Mouse (Mus musculus) lung, adult 18-20 months (tissue): ENCODE data around the gene Zmiz1.

Source experiments
- DNase-seq, 2 experiments: peaks; one replicate each; pipeline ENCODE4 v3.0.0; 2022; ENCODE audit warnings: mixed read lengths in 2 of 2

Zmiz1 gene

DNA sequence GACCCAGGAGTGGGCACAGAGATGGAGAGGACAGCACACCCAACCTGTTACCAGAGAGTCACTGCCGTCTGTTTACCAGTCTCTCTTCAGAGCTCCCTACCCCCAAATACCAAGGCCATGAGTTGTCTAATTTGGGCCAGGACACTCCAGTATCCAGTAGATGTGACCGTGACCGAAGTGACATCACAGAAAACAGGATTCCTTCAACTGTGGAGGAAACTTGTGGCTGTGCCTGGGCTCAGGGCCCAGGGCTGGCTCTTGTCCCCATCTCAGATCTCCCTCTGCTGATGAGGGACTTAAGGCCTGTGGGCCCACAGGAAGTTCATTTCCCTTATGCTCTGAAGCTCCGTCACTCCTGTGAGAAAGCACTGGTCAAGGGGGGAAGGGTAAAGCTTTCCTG, 249.5 kb downstream of the Zmiz1 start:
- DNase-seq = peak; percentile 47 to 51

DNA sequence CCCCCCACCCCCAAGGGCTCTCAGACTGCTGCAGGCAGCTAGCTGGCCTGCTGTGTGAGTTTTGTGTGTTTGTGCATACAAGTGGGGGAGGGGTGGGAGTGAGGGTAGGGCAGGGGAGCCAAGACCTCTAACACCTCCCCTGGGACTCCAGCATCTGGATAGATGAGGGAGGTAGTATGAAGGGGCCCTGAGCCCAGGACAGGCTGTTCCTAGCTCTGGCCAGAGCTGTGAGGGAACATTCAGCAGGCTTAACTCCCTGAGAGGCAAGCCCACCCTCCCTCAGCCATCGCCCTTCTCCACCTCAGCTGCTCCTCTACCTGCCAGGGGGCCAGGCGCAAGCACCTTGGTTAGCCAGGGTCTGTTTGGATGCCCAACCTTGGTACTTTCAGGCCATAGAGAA, 249.9 kb downstream of the Zmiz1 start:
- DNase-seq = no peak

DNA sequence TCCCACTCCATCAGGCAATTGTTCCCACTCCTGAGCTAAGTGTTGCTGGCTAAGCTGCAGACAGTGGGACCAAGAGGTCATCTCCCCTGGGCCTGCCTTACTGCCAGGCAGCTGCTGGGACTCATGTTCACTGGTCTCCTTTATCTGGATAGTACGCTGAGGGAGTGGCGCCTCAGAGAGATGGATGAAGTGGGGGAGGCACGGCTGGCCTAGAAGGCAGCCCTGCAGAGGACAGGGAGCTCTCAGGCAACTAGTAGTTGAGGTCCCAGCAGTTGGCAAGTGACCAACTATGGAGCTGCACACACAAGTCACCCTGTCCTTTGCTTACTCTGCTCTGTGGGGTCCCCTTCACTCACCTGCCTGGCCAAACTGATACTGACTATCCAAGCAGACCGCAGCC, 251.1 kb downstream of the Zmiz1 start:
- DNase-seq = peak; percentile 42 to 45

DNA sequence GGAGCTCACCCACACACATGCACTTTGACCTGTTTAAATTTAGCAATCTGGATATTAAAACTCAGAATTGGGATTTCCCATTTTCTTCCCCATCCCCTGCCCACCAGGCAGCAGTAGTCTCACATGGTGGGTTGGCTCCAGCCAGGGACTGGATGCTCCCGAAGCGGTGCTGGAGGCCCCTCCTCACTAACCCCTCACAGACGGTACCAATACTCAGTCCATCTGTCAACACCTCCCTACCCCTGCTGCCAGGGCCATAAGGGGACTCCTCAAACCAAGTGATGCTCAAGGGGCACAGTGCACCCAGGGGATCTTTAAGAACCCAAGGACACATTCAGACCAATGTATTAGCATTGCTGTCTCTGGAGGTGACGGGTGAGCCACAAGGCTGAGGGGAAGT, 251.7 kb downstream of the Zmiz1 start:
- no peak for DNase-seq

DNA sequence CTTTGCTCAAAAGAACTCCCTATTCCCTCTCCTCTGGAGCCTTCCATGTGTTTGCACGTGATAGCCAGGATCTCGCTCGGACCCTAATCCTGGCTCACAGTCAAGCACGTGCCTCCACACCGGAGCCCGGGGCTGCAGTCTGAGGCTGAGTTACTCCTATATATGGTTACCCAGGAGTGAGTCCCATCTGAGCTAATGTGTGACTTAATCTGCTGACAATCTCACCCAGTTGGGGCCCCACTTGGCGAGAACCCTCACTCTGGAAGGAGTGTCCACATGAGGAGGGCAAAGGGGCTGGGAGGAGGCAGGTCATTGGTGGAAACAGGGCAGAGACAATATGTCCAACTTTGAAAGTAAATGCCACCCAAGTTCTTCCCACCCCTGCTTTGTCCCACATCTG, 252.2 kb downstream of the Zmiz1 start:
- no peak for DNase-seq

DNA sequence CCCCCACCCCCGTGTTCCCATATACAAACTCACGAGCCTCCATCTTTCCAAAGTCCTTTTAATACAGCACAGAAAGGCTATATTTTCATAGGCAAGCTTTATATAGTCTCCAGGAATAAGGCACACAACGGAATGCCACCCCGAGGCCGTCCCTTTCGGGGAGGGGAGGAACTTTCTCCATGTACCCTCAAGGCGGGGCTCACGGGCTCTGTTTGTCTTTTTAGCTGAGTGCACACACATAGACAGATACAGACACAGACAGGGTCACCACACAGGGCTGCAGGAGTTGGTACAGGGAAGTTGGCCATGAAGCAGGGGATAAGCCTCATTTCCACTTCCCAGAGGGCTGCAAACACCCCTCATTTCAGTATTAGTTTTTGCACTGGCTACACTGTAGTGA, 252.6 kb downstream of the Zmiz1 start:
- no peak for DNase-seq

DNA sequence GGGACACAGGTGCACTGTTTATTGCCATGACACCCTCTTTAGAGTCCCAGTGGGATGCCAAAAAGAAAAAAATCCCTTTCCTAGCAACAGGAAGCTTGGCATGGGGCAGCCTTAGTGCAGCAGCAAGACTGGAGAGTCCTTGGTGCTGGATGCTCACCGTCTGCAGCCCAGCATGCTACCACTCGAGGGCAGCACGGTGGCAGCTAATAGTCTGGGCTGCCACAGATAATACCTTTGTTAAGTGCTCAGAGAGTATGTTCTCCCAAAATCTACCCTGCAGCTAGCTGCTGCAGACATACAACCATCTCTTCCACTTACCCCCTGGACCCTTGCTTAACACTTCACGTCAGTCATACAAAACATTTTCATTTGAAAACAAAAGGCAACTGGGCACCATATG, 254.5 kb downstream of the Zmiz1 start:
- no peak for DNase-seq
